Mouse (Mus musculus) hindbrain, embryonic 15.5 days (tissue): ENCODE measurements around the gene Nemf. TPM values are rescaled to one million over a fixed set of nuclear protein-coding genes. Genes with fewer than 3 reads are reported as not detected.
"Not testable (repeated sequence)": the region's sequence is repeated elsewhere in the genome, so short reads cannot be mapped to it uniquely, and the experiment has no call there.

Source experiments
- ATAC-seq: fragments of 200-750 bp; cut with Nextera tagmentation; 2 replicates; pipeline ENCODE4 v1.8.0; 2017; ENCODE audit warnings: low read depth, moderate number of reproducible peaks, moderate TSS enrichment; ENCODE audit not compliant: low FRiP score
- H3K27ac ChIP-seq: fragments of 300-500 bp; sonication (generic); replicated peaks from 2 replicates; pipeline ENCODE4 v1.5.1; 2015; ENCODE audit warnings: mild to moderate bottlenecking, inconsistent platforms
- H3K27me3 ChIP-seq: fragments of 300-500 bp; sonication (generic); 2 replicates; pipeline ENCODE4 v1.6.1; 2015; ENCODE audit warnings: control low read depth, inconsistent platforms
- H3K36me3 ChIP-seq: fragments of 300-500 bp; sonication (generic); 2 replicates; pipeline ENCODE4 v1.6.1; 2015; ENCODE audit warnings: control low read depth, inconsistent platforms
- H3K4me1 ChIP-seq: fragments of 300-500 bp; sonication (generic); replicated peaks from 2 replicates; pipeline ENCODE4 v1.6.1; 2015; ENCODE audit warnings: control low read depth, inconsistent platforms
- H3K4me2 ChIP-seq: fragments of 300-500 bp; sonication (generic); 2 replicates; pipeline ENCODE4 v1.6.1; 2015; ENCODE audit warnings: moderate library complexity, mild to moderate bottlenecking, inconsistent platforms
- H3K4me3 ChIP-seq: fragments of 300-500 bp; sonication (generic); 2 replicates; pipeline ENCODE4 v1.5.1; 2015; ENCODE audit warnings: mild to moderate bottlenecking, inconsistent platforms
- H3K9ac ChIP-seq: fragments of 300-500 bp; sonication (generic); 2 replicates; pipeline ENCODE4 v1.6.1; 2015; ENCODE audit warnings: inconsistent platforms
- H3K9me3 ChIP-seq: fragments of 300-500 bp; sonication (generic); 2 replicates; pipeline ENCODE4 v1.6.1; 2016; ENCODE audit warnings: control low read depth, inconsistent platforms
- WGBS: fragments of 180-500 bp; shearing (Covaris S2); methylation state at CpG from one replicate; pipeline ENCODE4 v1.1.7; 2015; 5-methylcytosine and 5-hydroxymethylcytosine counted together
- polyA plus RNA-seq: library from polyadenylated mRNA; unstranded; fragments of >200 nt; fragmentation: Nextera tagmentation; extraction: Ambion mirVana; gene quantifications from 2 replicates; pipeline ENCODE4 v1.2.1, GENCODE M21; 2015

Nemf gene
- 84.0 and 87.4 TPM in 2 replicates for polyA plus RNA-seq

DNA sequence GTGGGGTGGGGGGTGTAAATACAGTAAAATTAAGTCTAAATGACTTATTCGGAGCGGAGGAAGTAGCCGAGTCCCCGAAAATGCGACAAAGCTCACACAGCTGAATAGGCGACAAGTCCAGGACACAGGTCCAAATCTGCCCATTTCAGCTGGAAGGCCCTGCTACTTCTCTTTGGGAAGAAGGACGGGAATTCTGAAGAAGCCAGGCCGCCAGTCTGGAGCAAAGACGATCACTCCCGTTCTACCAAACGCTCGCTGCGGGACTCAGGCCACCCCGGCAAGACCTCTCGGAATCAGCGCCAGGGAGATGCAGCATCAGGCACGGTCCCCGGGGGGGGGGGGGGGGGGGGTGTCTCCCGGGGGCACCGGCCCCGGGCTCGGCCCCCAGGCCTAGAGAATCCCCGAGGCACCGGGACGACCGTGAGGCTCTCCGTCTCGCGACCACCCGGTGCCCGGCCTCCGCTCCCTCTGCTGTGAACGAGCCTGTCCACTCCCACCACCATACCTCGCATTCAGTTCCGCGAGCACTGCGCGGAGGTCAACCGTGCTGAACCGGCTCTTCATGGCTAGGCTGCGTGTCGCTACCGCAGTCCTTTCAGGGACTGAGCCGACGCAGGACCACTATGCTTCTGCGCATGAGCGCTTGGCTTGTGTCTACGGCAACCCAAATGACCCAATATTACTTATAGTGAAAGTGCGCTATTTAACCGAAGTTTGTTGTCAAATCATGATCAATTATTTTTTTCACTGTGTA is at the start of gene Nemf:
Gene Nemf (minus strand): TSS at position 620 of the 754 bp plus-strand sequence.
- H3K27me3 ChIP-seq, result no peaks in the 10 kb centered on the region
- no peaks in the 10 kb centered on the region for H3K9me3 ChIP-seq
- H3K4me1 ChIP-seq, result peaks cover 18% of the 10 kb centered on the region
- H3K27ac ChIP-seq, result peak within 1 kb of the TSS; percentile 80
- H3K36me3 ChIP-seq, result peaks cover 22% of the 10 kb centered on the region
- H3K9ac ChIP-seq, result peak within 1 kb of the TSS; percentile 76
- WGBS, result under 1% methylated on average over 47 of the region's 50 CpGs
- ATAC-seq, result peak; percentile 55
- H3K4me3 ChIP-seq, result peak within 1 kb of the TSS; percentile 84
- H3K4me2 ChIP-seq, result peak within 1 kb of the TSS; percentile 93

DNA sequence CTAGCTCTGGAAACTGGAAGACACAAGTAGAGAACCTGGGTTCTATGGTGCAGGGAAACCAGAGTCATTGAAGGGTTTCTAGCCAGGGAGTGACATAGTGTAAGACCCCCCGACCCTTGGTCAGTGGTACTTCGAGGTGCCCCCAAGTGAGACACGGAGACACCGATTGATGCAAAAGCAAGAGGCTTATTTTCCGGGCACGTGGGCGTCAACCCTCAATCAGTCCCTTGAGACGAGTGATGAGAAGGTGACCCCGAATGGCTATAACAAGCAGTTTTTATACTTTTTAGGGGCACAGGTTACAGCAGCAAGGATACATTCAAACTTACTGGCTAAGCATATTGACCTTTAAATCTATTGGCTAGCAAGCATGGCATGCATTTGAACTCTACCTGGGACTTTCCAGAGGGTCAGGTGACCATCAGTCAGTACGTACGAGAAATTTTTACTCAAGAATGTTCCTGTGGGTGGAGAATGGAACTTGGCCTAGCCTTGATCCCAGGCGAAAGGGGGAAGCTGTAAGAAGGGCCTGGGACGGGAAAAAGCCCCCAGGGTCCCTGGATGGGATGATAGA is 45.7 kb upstream of the Nemf start:
- H3K4me2 ChIP-seq, result no peak overlapping the region
- no peak overlapping the region for H3K4me3 ChIP-seq
- H3K36me3 ChIP-seq, result no peaks in the 10 kb centered on the region
- no peaks in the 10 kb centered on the region for H3K27me3 ChIP-seq
- ATAC-seq, result no peak
- H3K27ac ChIP-seq, result no peak overlapping the region
- H3K9ac ChIP-seq, result no peak overlapping the region
- no peaks in the 10 kb centered on the region; the same call in 1 of the 2 replicates for H3K4me1 ChIP-seq
- no peaks in the 10 kb centered on the region for H3K9me3 ChIP-seq
- WGBS, result 93% methylated on average over 13 of the region's 13 CpGs

DNA sequence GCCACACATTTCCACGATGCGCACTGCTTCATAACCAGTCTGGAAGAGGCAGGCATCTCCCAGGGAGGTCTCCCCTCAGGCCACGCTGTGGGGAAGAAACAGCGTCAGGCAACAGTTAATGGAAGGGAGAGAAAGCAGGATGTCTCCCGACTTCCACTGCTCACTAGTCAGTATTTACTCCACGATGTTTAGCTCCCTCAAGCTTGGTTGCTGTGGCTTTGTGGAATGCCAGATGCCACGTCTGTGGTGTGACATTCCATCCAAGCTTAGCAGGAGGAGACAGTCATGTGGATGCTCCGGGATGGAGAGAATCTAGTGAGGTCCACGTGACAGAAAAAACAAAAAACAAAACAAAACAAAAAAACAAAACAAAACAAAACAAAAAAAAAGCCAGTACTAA is 45.1 kb upstream of the Nemf start:
- H3K4me2 ChIP-seq, result no peak overlapping the region
- 70% methylated on average over 9 of the region's 9 CpGs for WGBS

DNA sequence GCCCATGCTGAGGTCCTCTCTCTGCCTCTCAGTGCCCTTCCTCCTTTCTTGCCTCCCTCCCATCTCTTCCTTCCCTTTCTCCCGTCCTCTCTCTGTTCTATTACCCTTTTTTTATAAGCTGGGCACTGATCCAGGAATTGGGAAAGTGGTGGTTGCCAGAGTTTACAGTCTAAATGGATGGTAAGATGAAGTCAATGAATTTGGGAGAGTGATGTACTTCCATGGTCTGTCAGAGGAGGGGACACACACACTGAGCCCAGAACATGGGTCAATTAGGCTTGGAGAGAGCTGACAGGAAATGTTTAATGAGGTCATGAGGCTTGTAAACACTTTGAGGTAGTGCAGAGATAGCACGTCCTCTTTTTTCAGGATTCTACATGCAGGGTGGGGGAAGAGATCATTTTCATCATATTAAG is 43.9 kb upstream of the Nemf start:
- Histone ChIP-seq H3K4me2 (no peak overlapping the region), H3K9ac (no peak overlapping the region), H3K9me3 (no peaks in the 10 kb centered on the region), H3K36me3 (no peaks in the 10 kb centered on the region), H3K27ac (no peak overlapping the region), H3K4me1 (no peaks in the 10 kb centered on the region; the same call in 1 of the 2 replicates), H3K4me3 (no peak overlapping the region), H3K27me3 (no peaks in the 10 kb centered on the region)
- ATAC-seq, result no peak
- 32% methylated on average over 2 of the region's 2 CpGs for WGBS

More for the DNA sequence above, 45.1 kb upstream of the Nemf start:
- no peak for ATAC-seq
- Histone ChIP-seq H3K27ac (no peak overlapping the region), H3K4me1 (no peaks in the 10 kb centered on the region; the same call in 1 of the 2 replicates), H3K4me3 (no peak overlapping the region), H3K36me3 (no peaks in the 10 kb centered on the region), H3K9me3 (no peaks in the 10 kb centered on the region), H3K27me3 (no peaks in the 10 kb centered on the region), H3K9ac (no peak overlapping the region)

DNA sequence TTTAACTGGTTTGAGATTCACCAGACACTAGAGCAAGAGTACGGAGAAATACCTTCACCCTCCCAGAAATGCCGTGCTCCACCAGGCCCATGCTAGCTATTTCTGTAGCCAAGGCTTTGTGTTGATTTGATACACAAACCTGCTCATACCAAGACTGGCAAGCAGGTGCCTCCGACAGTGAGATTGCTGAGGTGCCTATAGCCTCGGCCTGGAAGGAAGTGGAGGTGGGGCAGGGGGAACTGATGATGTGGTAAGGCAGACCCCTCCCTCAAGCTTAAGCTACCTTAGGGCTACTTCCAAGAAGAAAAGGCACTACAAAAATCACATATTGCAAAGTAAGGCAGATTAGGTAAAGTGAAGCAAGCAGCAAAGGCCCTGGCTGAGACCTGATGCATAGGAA is 43.4 kb upstream of the Nemf start:
- H3K36me3 ChIP-seq, result no peaks in the 10 kb centered on the region
- no peaks in the 10 kb centered on the region for H3K9me3 ChIP-seq
- no peaks in the 10 kb centered on the region for H3K27me3 ChIP-seq
- no peak overlapping the region for H3K27ac ChIP-seq
- H3K9ac ChIP-seq, result no peak overlapping the region
- ATAC-seq, result no peak
- H3K4me2 ChIP-seq, result no peak overlapping the region
- WGBS, result 91% methylated on average over 4 of the region's 4 CpGs
- H3K4me1 ChIP-seq, result no peaks in the 10 kb centered on the region; the same call in 1 of the 2 replicates
- no peak overlapping the region for H3K4me3 ChIP-seq

DNA sequence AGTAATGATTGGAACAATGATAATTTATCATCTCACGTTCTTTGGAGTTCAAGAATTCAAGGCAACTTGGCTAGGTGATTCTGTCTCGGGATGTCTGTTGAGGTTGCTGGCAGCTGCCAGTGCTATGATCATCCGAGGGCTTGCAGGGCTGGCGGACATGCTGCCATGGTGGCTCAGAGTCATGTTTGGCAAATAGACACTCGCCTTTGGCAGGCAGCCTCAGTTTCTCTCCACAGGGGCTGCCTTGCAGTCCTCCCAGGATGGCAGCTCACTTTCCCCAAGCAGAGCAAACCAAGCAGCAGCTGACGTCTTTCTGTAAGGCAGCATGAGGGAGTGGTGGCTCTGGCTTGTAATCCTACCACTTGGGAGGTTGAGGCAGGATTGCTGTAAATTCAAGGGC is 37.5 kb upstream of the Nemf start:
- Histone ChIP-seq H3K4me1 (no peaks in the 10 kb centered on the region), H3K27me3 (no peaks in the 10 kb centered on the region), H3K4me3 (no peak overlapping the region), H3K9ac (no peak overlapping the region), H3K9me3 (no peaks in the 10 kb centered on the region), H3K27ac (no peak overlapping the region), H3K36me3 (no peaks in the 10 kb centered on the region), H3K4me2 (no peak overlapping the region)
- 81% methylated on average over 6 of the region's 6 CpGs for WGBS
- no peak for ATAC-seq

DNA sequence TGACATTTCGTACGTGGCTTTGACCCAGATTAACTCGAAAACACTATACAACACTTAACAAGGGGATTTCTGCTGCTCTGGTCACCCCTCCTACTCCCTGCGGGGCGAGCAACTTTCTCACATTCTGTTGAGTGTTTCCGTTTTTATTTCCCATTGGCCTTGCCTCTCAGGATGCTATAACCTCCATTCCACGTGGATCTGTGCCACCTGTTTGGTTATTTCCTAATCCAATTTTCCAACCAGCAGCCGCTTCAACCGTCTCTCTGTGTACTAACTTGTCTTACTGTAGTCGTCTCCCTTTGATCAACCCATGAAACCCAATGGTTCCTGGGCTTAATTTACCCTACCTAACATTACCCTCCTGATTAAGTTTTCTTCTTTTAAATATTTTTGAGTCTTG is 36.1 kb upstream of the Nemf start:
- 78% methylated on average over 10 of the region's 10 CpGs for WGBS
- Histone ChIP-seq H3K9me3 (no peaks in the 10 kb centered on the region), H3K4me1 (no peaks in the 10 kb centered on the region), H3K36me3 (no peaks in the 10 kb centered on the region), H3K9ac (no peak overlapping the region), H3K27me3 (no peaks in the 10 kb centered on the region), H3K4me3 (no peak overlapping the region), H3K27ac (no peak overlapping the region), H3K4me2 (no peak overlapping the region)
- ATAC-seq, result no peak

DNA sequence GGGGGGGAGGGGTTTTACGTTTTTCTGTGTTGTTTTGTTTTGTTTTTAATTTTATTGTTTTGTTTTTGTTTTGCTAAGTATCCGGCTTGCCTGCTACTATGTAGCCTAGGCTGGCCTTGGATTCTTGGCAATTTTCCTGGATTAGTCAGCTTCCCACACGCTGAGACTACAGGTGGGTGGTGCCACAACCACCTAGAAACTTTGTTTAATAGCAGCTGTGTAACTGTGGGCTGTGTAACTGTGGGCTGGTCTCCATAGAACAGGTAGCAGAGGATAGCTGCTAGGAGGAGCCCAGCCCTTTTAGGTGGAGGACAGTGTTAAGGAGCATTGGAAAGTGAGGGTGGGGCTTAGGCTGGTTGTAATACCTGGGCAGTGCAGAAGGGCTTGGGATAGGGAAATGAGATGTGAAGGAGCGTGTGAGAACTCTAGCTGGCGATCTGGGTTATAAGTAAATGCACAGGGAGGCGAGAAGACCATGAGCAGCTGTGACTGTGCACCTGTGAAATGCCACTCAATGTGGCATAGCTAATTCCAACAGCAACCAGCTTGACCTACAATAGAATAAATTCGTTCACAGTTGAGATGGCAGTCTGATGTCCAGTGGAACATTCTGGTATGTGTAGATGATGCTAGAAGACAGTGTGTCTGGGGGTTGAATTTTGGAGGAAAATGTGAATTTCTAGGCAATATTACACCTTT is 33.2 kb upstream of the Nemf start:
- Histone ChIP-seq H3K9ac (no peak overlapping the region), H3K27me3 (no peaks in the 10 kb centered on the region), H3K4me3 (no peak overlapping the region), H3K36me3 (no peaks in the 10 kb centered on the region), H3K27ac (no peak overlapping the region), H3K9me3 (no peaks in the 10 kb centered on the region), H3K4me2 (no peak overlapping the region), H3K4me1 (no peaks in the 10 kb centered on the region)
- no peak for ATAC-seq
- WGBS, result 77% methylated on average over 7 of the region's 7 CpGs

DNA sequence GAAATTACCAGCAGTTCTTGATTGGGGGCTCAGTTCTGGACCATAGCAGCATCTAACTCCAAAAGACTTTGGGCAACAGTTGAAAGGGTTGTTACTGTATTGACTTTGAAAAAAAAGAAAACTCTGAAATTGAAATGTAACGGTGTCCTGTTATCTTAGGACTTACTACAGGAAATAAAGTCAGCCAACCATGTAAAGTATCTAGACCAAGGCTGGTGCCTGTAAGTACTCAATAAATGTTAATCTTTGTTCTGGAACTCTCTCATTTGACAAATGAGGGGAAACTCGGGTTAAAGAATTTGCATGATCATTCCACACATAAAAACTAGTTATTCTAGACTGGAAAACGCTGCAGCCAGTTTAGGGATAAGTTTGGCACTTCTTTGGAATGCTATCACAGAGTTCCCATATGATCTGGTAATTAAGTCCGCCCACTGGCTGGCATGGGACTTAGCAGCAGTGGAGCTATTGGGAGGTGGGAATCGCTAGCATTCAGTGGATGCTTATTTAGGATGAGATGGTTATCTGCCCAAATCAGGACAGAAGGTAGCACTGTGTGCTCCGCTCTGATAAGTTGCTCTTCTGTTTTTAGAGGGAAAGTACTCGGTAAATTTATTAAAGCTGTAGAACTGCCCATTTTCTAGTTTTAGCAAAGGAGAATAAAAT is 32.4 kb upstream of the Nemf start:
- Histone ChIP-seq H3K9me3 (no peaks in the 10 kb centered on the region), H3K4me3 (no peak overlapping the region), H3K27me3 (no peaks in the 10 kb centered on the region), H3K4me2 (no peak overlapping the region), H3K9ac (no peak overlapping the region), H3K27ac (no peak overlapping the region), H3K4me1 (no peaks in the 10 kb centered on the region), H3K36me3 (no peaks in the 10 kb centered on the region)
- 69% methylated on average over 7 of the region's 7 CpGs for WGBS
- no peak for ATAC-seq

DNA sequence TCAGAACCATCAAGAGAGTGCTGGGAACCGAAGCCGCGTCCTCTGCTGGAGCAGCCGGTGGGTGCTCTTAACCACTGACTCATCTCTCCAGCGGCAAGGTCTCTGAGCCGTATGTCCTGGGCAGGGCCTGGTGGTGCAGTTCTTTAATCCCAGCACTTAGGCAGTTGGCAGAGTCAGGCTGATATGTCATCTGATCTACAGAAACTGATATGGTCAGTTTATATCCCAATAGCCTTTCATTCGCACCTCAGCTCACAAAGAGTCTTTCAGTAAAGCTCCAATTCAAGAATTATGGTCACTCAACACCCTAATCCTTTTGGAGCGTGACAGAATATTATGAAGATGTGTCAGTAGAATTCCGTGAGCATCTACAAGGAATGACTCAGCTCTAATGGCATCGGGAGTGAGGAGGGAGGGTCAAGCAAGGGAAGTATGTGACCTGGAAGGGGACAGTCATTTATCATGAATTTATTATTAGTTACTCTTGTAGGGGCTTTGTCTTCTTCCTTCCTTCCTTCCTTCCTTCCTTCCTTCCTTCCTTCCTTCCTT is 31.4 kb upstream of the Nemf start:
- Histone ChIP-seq H3K9me3 (no peaks in the 10 kb centered on the region), H3K4me2 (no peak overlapping the region), H3K4me1 (no peaks in the 10 kb centered on the region), H3K9ac (no peak overlapping the region), H3K27ac (no peak overlapping the region), H3K4me3 (no peak overlapping the region), H3K27me3 (no peaks in the 10 kb centered on the region), H3K36me3 (no peaks in the 10 kb centered on the region)
- 94% methylated on average over 10 of the region's 10 CpGs for WGBS
- no peak for ATAC-seq

DNA sequence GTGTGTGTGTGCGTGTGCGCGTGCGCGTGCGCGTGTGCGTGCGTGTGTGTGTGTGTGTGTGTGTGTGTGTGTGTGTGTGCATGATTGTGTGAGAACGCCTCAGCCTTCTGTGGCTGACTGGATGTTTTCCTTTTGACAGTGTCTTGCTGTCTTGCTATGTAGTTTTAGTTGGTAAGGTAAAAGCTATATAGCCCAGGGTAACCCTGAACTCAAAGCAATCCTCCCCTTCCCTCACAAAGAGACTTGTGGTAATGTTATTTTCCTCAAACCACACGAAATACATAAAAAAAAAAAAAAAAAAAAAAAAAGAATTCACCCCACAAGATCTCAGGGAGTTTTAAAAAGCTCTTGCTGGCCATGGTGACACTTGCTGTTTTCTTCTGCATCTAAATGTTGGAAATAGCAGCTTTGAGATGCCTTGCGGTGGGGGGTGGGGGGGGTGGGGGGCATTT is 29.3 kb upstream of the Nemf start:
- not testable (repeated sequence) for H3K9me3 ChIP-seq, H3K4me3 ChIP-seq, H3K9ac ChIP-seq, H3K27ac ChIP-seq, H3K4me2 ChIP-seq, H3K36me3 ChIP-seq, H3K4me1 ChIP-seq, H3K27me3 ChIP-seq, ATAC-seq
- WGBS, result 69% methylated on average over 12 of the region's 12 CpGs
